Mouse (Mus musculus): ENCODE data around the gene Limch1.

- TF ChIP-seq POLR2A (IDR thresholded peaks at IDR 0.05; ENCODE audit: insufficient read depth, low read length) (no peak), CTCF (IDR thresholded peaks at IDR 0.05; ENCODE audit: low read depth, low read length) (no peak), EP300 (IDR thresholded peaks at IDR 0.05; ENCODE audit: insufficient read depth, low read depth, low read length) (no peak)
Observed at GRCm38 (mm10) chr5:66798135-66798534, 52.5 kb downstream of the Limch1 start.
